Mouse (Mus musculus) ES-E14 (cell line): ENCODE measurements at regions not wholly inside any gene's neighbourhood (a gene's known extent, or its start where the extent isn't known, plus 50 kb on each side); places are given as distances from the start of the nearest gene placed in this dataset.

Experiments used
- MAFK ChIP-seq: IDR thresholded peaks from 2 replicates; pipeline ENCODE4 v1.6.1; 2014; ENCODE audit warnings: mild to moderate bottlenecking, low read depth, low read length, inconsistent platforms; ENCODE audit not compliant: insufficient read depth
- ZNF384 ChIP-seq: IDR thresholded peaks from 2 replicates; pipeline ENCODE4 v1.6.1; 2012; ENCODE audit warnings: low read depth, low read length, inconsistent platforms

DNA sequence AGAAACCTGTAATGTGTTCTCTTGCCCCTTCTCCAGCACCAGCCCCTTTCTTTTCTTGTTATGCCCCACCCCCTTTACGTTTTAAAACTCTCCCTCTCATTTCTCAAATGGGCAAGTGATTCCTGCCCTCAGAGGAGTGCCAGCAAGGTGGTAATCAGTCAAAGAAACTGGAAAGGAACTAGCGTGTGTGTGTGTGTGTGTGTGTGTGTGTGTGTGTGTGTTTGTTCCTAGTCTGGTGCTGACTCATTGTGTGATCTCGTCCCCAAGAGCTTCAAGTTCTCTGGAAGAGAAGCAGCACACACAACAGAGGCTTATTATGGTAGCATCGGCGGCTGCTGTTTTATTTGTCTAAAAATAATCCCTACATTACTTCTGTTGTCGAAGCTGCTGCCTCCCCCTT lies 219.2 kb downstream of the Cog6 start:
- no peak for TF ChIP-seq ZNF384
- TF ChIP-seq MAFK: no peak
